Mouse (Mus musculus): ENCODE data around the gene Tle3.

DNA sequence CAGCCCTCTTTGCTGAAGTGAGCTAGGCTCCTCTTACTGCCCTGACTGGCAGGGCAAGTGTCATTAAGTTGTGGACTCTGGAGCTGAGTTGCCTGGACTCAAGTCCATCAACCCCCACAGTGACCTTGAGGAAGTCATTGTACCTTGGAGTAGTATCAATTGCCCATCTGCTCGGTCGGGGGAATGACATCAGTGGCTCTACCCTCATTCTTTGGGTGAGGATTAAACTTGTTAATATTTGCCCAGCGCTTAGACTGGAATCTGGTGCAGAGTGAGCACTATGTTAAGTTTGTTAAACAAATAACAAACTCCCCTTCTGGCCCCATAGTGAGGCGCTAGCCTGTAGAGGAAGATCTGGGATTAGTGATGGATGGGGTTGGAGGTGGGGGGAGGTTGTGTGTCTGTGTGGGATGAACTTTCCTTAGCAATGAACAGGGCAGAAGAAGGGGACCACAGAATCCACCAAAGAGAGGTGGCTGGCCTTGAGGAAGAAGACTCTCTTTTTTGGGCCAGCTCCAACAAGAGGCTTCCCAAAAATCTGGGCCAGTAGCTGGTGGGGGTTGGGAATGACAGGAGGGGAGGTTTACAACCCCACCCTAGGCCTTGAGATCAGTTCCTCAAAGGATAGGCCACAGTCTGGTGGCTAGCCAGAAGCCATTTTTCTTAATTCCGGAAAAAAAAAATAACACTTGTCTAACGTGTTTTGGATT lies 4.2 kb upstream of the Tle3 start:
- TF ChIP-seq CTCF (conservative IDR thresholded peaks at IDR 0.05; ENCODE audit: low read length), result no peak
- no peak for TF ChIP-seq POU5F1 (IDR thresholded peaks at IDR 0.05; ENCODE audit: borderline replicate concordance, low read length)
- TF ChIP-seq NANOG (IDR thresholded peaks at IDR 0.05; ENCODE audit: borderline replicate concordance, low read length), result no peak
